Mouse (Mus musculus): ENCODE measurements around the gene Invs. TPM values are rescaled to one million over a fixed set of nuclear protein-coding genes. Genes with fewer than 3 reads are reported as not detected.

Gene Invs
- total and polyA plus RNA-seq, 3 experiments: 5.1 to 6.9 (median 5.7) TPM

DNA sequence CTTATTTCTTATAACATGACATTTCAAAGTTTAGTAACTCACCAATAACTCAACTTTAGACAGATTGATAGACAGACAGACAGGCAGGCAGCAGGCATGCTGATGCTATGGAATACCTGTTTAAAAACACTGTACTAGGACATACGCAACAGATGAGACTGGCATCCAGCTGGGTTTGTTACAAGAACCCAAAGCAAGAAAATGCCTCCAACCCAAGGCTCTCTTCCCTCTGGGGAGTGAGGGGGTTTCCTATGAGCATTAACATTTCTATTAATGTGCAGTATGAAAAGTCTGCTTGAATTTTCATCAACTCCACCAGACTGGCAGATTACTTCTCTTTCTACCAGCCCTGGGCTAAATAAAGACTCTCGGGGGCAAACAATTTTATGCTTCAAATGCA lies 35.3 kb upstream of the Invs start:
- H3K4me2 ChIP-seq (ENCODE audit: insufficient read depth, low read depth, poor library complexity, severe bottlenecking): peak overlapping the region; percentile 65
- H3K36me3 ChIP-seq (replicated peaks in 1 of 2; ENCODE audit: control insufficient read depth in 1 of 2, insufficient read depth in 1 of 2, low read length in 1 of 2): peaks cover 6 to 8% of the 10 kb centered on the region in 2 experiments
- H3K9ac ChIP-seq (ENCODE audit: insufficient read depth, low read depth): peak overlapping the region; percentile 21; the same call in 1 of the 2 replicates
- no peaks in the 10 kb centered on the region for H3K27me3 ChIP-seq (replicated peaks)
- H3K27ac ChIP-seq (ENCODE audit: insufficient read depth, low read depth): peak overlapping the region; percentile 89
- in situ Hi-C loops (cut with MboI; ENCODE audit: low pct_ligation_motif_present, low pct_unique_long_range_greater_than_20kb, low sequenced_read_pairs) (no loop called here), dilution Hi-C loops (cut with MboI; ENCODE audit: extremely low pct_ligation_motif_present, extremely low pct_unique_long_range_greater_than_20kb, low sequenced_read_pairs) (no loop called here)
- DNase-seq (ENCODE audit: extremely low read depth): peak; percentile 77
- H3K9me3 ChIP-seq (replicated peaks; ENCODE audit: low read length): no peaks in the 10 kb centered on the region
- no peak for TF ChIP-seq CTCF (conservative IDR thresholded peaks at IDR 0.05 in 1 of 2, IDR thresholded peaks at IDR 0.05 in 1 of 2; ENCODE audit: low read depth in 2 of 2, low read length in 2 of 2)
- TF ChIP-seq EP300 (IDR thresholded peaks at IDR 0.05; ENCODE audit: low read length): peak; percentile 64; the same call in 1 of the 2 replicates
- 0 out of 2 replicates have a peak, but pooled peaks have one; percentile 30 for TF ChIP-seq BHLHE40 (IDR thresholded peaks at IDR 0.05; ENCODE audit: low read depth, low read length)
- peak; percentile 78 for TF ChIP-seq SIN3A (IDR thresholded peaks at IDR 0.05; ENCODE audit: low read length)
- TF ChIP-seq ETS1 (conservative IDR thresholded peaks at IDR 0.05; ENCODE audit: low read depth, low read length): peak; percentile 86
- 0 out of 2 replicates have a peak, but pooled peaks have one; percentile 12 for TF ChIP-seq ZNF384 (IDR thresholded peaks at IDR 0.05; ENCODE audit: low read depth, low read length)
- peak; percentile 61; the same call in 1 of the 2 replicates for TF ChIP-seq TCF12 (IDR thresholded peaks at IDR 0.05; ENCODE audit: low read depth, low read length)
- TF ChIP-seq POLR2A (IDR thresholded peaks at IDR 0.05; ENCODE audit: low read depth, low read length): no peak; the same call in 1 of the 2 replicates
- TF ChIP-seq IRF4 (IDR thresholded peaks at IDR 0.05; ENCODE audit: low read depth, low read length): peak; percentile 34; the same call in 1 of the 2 replicates
- TF ChIP-seq ZC3H11A (IDR thresholded peaks at IDR 0.05; ENCODE audit: low read depth, low read length): no peak
- TF ChIP-seq HCFC1 (IDR thresholded peaks at IDR 0.05; ENCODE audit: low read depth, low read length): peak; percentile 14; the same call in 1 of the 2 replicates
- 0 out of 2 replicates have a peak, but pooled peaks have one; percentile 39 for TF ChIP-seq MYC (IDR thresholded peaks at IDR 0.05; ENCODE audit: low read depth, low read length)
- TF ChIP-seq CHD1 (IDR thresholded peaks at IDR 0.05; ENCODE audit: low read depth, low read length): peak; percentile 50; the same call in 1 of the 2 replicates
- peak; percentile 75 for TF ChIP-seq MEF2A (IDR thresholded peaks at IDR 0.05; ENCODE audit: borderline replicate concordance, low read depth, low read length)
- peak; percentile 57; the same call in 1 of the 2 replicates for TF ChIP-seq TBP (conservative IDR thresholded peaks at IDR 0.05; ENCODE audit: low read depth, low read length)
- H3K4me1 ChIP-seq (ENCODE audit: control insufficient read depth in 1 of 2, insufficient read depth in 2 of 2): peaks cover 3 to 41% of the 10 kb centered on the region in 2 experiments
- H3K79me2 ChIP-seq (replicated peaks; ENCODE audit: control insufficient read depth, extremely low read depth, insufficient read depth, poor library complexity, severe bottlenecking): peaks cover 10% of the 10 kb centered on the region
- peak overlapping the region; percentile 48 to 58 (median 50) for H3K4me3 ChIP-seq (replicated peaks in 1 of 3; ENCODE audit: low read depth in 2 of 3, low read length in 2 of 3, poor library complexity in 1 of 3)

DNA sequence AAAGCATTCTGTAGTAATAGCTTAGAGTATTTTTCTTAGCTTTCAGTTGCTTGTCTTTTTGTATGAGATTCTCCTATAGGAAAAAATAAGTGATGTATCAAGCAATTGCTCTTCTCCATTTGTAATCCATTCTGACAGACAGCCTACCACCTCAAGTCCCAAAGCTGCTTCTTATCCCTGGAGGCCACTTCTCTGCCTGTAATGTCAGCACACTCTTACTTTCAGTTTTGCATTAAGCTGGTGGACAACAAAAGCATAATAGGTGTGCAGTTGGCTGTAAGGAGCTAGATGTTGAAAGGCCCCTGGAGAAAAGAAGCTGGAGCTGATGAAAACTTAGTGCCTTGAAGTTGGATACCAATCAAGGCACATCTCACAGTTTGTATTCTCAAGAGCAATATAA lies 26.3 kb upstream of the Invs start:
- no peak overlapping the region; the same call in 1 of the 2 replicates for H3K9ac ChIP-seq (ENCODE audit: insufficient read depth, low read depth)
- H3K4me2 ChIP-seq (ENCODE audit: insufficient read depth, low read depth, poor library complexity, severe bottlenecking): peak overlapping the region; percentile 94; the same call in 1 of the 2 replicates
- H3K36me3 ChIP-seq (replicated peaks in 1 of 2; ENCODE audit: control insufficient read depth in 1 of 2, insufficient read depth in 1 of 2, low read length in 1 of 2): peaks cover 0 to 5% of the 10 kb centered on the region in 2 experiments
- H3K27me3 ChIP-seq (replicated peaks): no peaks in the 10 kb centered on the region
- dilution Hi-C loops (cut with MboI; ENCODE audit: extremely low pct_ligation_motif_present, extremely low pct_unique_long_range_greater_than_20kb, low sequenced_read_pairs) (no loop called here), in situ Hi-C loops (cut with MboI; ENCODE audit: low pct_ligation_motif_present, low pct_unique_long_range_greater_than_20kb, low sequenced_read_pairs) (no loop called here)
- H3K79me2 ChIP-seq (replicated peaks; ENCODE audit: control insufficient read depth, extremely low read depth, insufficient read depth, poor library complexity, severe bottlenecking): peaks cover 17% of the 10 kb centered on the region
- no peak overlapping the region for H3K4me3 ChIP-seq (replicated peaks in 1 of 3; ENCODE audit: low read depth in 2 of 3, low read length in 2 of 3, poor library complexity in 1 of 3)
- TF ChIP-seq RCOR1 (conservative IDR thresholded peaks at IDR 0.05; ENCODE audit: low read depth, low read length) (no peak), SIN3A (IDR thresholded peaks at IDR 0.05; ENCODE audit: low read length) (no peak), ETS1 (conservative IDR thresholded peaks at IDR 0.05; ENCODE audit: low read depth, low read length) (0 out of 2 replicates have a peak, but pooled peaks have one; percentile 7)
- H3K9me3 ChIP-seq (replicated peaks; ENCODE audit: low read length): no peaks in the 10 kb centered on the region
- peak; percentile 49 for DNase-seq (ENCODE audit: extremely low read depth)
- H3K27ac ChIP-seq (ENCODE audit: insufficient read depth, low read depth): no peak overlapping the region
- H3K4me1 ChIP-seq (ENCODE audit: control insufficient read depth in 1 of 2, insufficient read depth in 2 of 2): peaks cover 2 to 66% of the 10 kb centered on the region in 2 experiments; a peak in 2 of 4 replicates

Data from CH12.LX (cell line).